Mouse (Mus musculus) CH12.LX (cell line): ENCODE data around the gene St8sia6. TPM values are rescaled to one million over a fixed set of nuclear protein-coding genes. Genes with fewer than 3 reads are reported as not detected.

Experiments
- DNase-seq: peaks from one replicate; pipeline ENCODE4 v3.0.0-alpha.2; 2013; ENCODE audit errors: extremely low read depth
- H3K27ac ChIP-seq: 2 replicates; pipeline ENCODE4 v1.5.1; 2012; ENCODE audit warnings: low read depth, mild to moderate bottlenecking, control low read depth, moderate library complexity; ENCODE audit not compliant: insufficient read depth
- H3K27me3 ChIP-seq: replicated peaks from 2 replicates; pipeline ENCODE3; 2012; ENCODE audit warnings: inconsistent platforms
- H3K36me3 ChIP-seq, 2 experiments: replicated peaks in 1 of 2; 2 replicates each; pipeline versions ENCODE3 to v1.6.1; 2012; ENCODE audit warnings: inconsistent platforms in 1 of 2, low read length in 1 of 2, mild to moderate bottlenecking in 1 of 2, mixed read lengths in 1 of 2, moderate library complexity in 1 of 2; ENCODE audit not compliant: control insufficient read depth in 1 of 2, insufficient read depth in 1 of 2
- H3K4me1 ChIP-seq, 2 experiments: 2 replicates each; pipeline ENCODE4 v1.6.1; 2012; ENCODE audit warnings: inconsistent platforms in 1 of 2, moderate library complexity in 1 of 2; ENCODE audit not compliant: insufficient read depth in 2 of 2, control insufficient read depth in 1 of 2
- H3K4me2 ChIP-seq: 2 replicates; pipeline ENCODE4 v1.6.1; 2012; ENCODE audit warnings: low read depth, mild to moderate bottlenecking, control low read depth; ENCODE audit not compliant: poor library complexity, insufficient read depth, severe bottlenecking
- H3K4me3 ChIP-seq, 3 experiments: fragments of 150-350 bp in 1 of 3; sonication (generic) in 1 of 3; replicated peaks in 1 of 3; 2 replicates each; pipeline versions ENCODE3 to v1.5.1; 2011 to 2012; ENCODE audit warnings: low read depth in 2 of 3, low read length in 2 of 3, mild to moderate bottlenecking in 2 of 3, moderate library complexity in 2 of 3, control low read depth in 1 of 3, improper control_type of control experiment in 1 of 3, inconsistent platforms in 1 of 3, mixed read lengths in 1 of 3; ENCODE audit not compliant: poor library complexity in 1 of 3
- H3K79me2 ChIP-seq: replicated peaks from 2 replicates; pipeline ENCODE4 v1.6.1; 2012; ENCODE audit warnings: mild to moderate bottlenecking, moderate library complexity; ENCODE audit not compliant: control insufficient read depth, poor library complexity, insufficient read depth, severe bottlenecking; ENCODE audit errors: extremely low read depth
- H3K9ac ChIP-seq: 2 replicates; pipeline ENCODE4 v1.6.1; 2012; ENCODE audit warnings: low read depth, mild to moderate bottlenecking, control low read depth, moderate library complexity; ENCODE audit not compliant: insufficient read depth
- H3K9me3 ChIP-seq: replicated peaks from 2 replicates; pipeline ENCODE3; 2012; ENCODE audit warnings: low read length, inconsistent platforms, mixed read lengths
- BHLHE40 ChIP-seq: IDR thresholded peaks from 2 replicates; pipeline ENCODE4 v1.6.1; 2011; ENCODE audit warnings: mild to moderate bottlenecking, low read depth, low read length, improper control_type of control experiment
- CTCF ChIP-seq, 2 experiments: IDR thresholded peaks in 1 of 2; conservative IDR thresholded peaks in 1 of 2; 2 replicates each; pipeline ENCODE4 v1.5.1; 2011 to 2012; ENCODE audit warnings: low read depth in 2 of 2, low read length in 2 of 2, improper control_type of control experiment in 1 of 2, inconsistent platforms in 1 of 2, mild to moderate bottlenecking in 1 of 2, moderate library complexity in 1 of 2
- EP300 ChIP-seq: IDR thresholded peaks from 2 replicates; pipeline ENCODE4 v1.6.1; 2011; ENCODE audit warnings: low read length, improper control_type of control experiment
- GABPA ChIP-seq: IDR thresholded peaks from 2 replicates; pipeline ENCODE4 v1.6.1; 2012; ENCODE audit warnings: low read depth, low read length, improper control_type of control experiment, inconsistent platforms; ENCODE audit not compliant: insufficient replicate concordance
- JUN ChIP-seq: IDR thresholded peaks from 2 replicates; pipeline ENCODE4 v1.6.1; 2011; ENCODE audit warnings: low read depth, mild to moderate bottlenecking, low read length, improper control_type of control experiment, moderate library complexity; ENCODE audit not compliant: insufficient read depth
- MAZ ChIP-seq: IDR thresholded peaks from 2 replicates; pipeline ENCODE4 v1.6.1; 2012; ENCODE audit warnings: low read depth, mild to moderate bottlenecking, inconsistent platforms, low read length, improper control_type of control experiment, moderate library complexity
- PAX5 ChIP-seq: IDR thresholded peaks from 2 replicates; pipeline ENCODE4 v1.6.1; 2012; ENCODE audit warnings: low read length, inconsistent platforms, mixed read lengths
- RAD21 ChIP-seq: IDR thresholded peaks from 2 replicates; pipeline ENCODE4 v1.6.1; 2011; ENCODE audit warnings: low read depth, mild to moderate bottlenecking, low read length, improper control_type of control experiment, moderate library complexity
- RCOR1 ChIP-seq: conservative IDR thresholded peaks from 2 replicates; pipeline ENCODE4 v1.6.1; 2012; ENCODE audit warnings: low read depth, mild to moderate bottlenecking, inconsistent platforms, low read length, improper control_type of control experiment
- SMC3 ChIP-seq: IDR thresholded peaks from 2 replicates; pipeline ENCODE4 v1.6.1; 2011; ENCODE audit warnings: low read depth, low read length, improper control_type of control experiment
- TBP ChIP-seq: conservative IDR thresholded peaks from 2 replicates; pipeline ENCODE4 v1.6.1; 2011; ENCODE audit warnings: low read depth, low read length, improper control_type of control experiment
- ZNF384 ChIP-seq: IDR thresholded peaks from 2 replicates; pipeline ENCODE4 v1.6.1; 2012; ENCODE audit warnings: low read depth, low read length, improper control_type of control experiment, inconsistent platforms
- dilution Hi-C: fragments of 300-500 bp; cut with MboI; formaldehyde crosslinking; loops from 2 replicates; pipeline ENCODE4 v1.14.3; 2020; ENCODE audit warnings: low sequenced_read_pairs; ENCODE audit not compliant: extremely low pct_unique_long_range_greater_than_20kb, extremely low pct_ligation_motif_present
- in situ Hi-C: fragments of 300-500 bp; cut with MboI; formaldehyde crosslinking; loops from 3 replicates; pipeline ENCODE4 v1.14.3; 2019; ENCODE audit warnings: low sequenced_read_pairs, low pct_ligation_motif_present, low pct_unique_long_range_greater_than_20kb, mixed read lengths
- polyA plus RNA-seq: library from polyadenylated mRNA; unstranded; fragments of >175 nt; gene quantifications from 2 replicates; pipeline ENCODE4 v1.2.1, GENCODE M21; 2012; ENCODE audit warnings: low read depth; ENCODE audit not compliant: insufficient read length
- total RNA-seq, 2 experiments: library from RNA; depleted of rRNA; stranded (reverse); fragments of 300-350 nt in 1 of 2; fragments of >200 nt in 1 of 2; gene quantifications; 2 replicates each; pipeline ENCODE4 v1.2.3; 2012 to 2014

The St8sia6 gene
- total and polyA plus RNA-seq, 3 experiments = 27.4 to 51.0 (median 43.7) TPM

GRCm38 (mm10) chr2:13792256-13793005 is 1.4 kb downstream of the St8sia6 start:
- in situ Hi-C loops (loop anchor here (10.0 to 25.0 kb wide), 2 partner anchors 62 to 505 kb away; no protein-coding TSS in a partner anchor), dilution Hi-C loops (no loop called here)
- no peak for DNase-seq
- Histone ChIP-seq H3K4me1 (peaks cover 4 to 32% of the 10 kb centered on the region in 2 experiments), H3K4me3 (peak overlapping the region; percentile 52 to 94 (median 80)), H3K27ac (peak overlapping the region; percentile 87), H3K79me2 (peaks cover 15% of the 10 kb centered on the region), H3K4me2 (peak overlapping the region; percentile 31), H3K9me3 (no peaks in the 10 kb centered on the region), H3K27me3 (no peaks in the 10 kb centered on the region), H3K9ac (peak overlapping the region; percentile 76), H3K36me3 (no peaks in the 10 kb centered on the region)
- TF ChIP-seq GABPA = no peak
- TF ChIP-seq RCOR1 = peak; percentile 45; the same call in 1 of the 2 replicates
- TF ChIP-seq EP300 = peak; percentile 31; the same call in 1 of the 2 replicates

GRCm38 (mm10) chr2:13791598-13791997 is 2.3 kb downstream of the St8sia6 start:
- TF ChIP-seq BHLHE40 (peak; percentile 63), TBP (no peak; the same call in 1 of the 2 replicates)
- Histone ChIP-seq H3K79me2 (peaks cover 15% of the 10 kb centered on the region), H3K27me3 (no peaks in the 10 kb centered on the region), H3K27ac (peak overlapping the region; percentile 76; the same call in 1 of the 2 replicates), H3K9ac (peak overlapping the region; percentile 76), H3K9me3 (no peaks in the 10 kb centered on the region), H3K4me1 (peaks cover 4 to 36% of the 10 kb centered on the region in 2 experiments), H3K4me2 (peak overlapping the region; percentile 95), H3K36me3 (no peaks in the 10 kb centered on the region), H3K4me3 (peak overlapping the region; percentile 52 to 80 (median 62))
- in situ Hi-C loops = loop anchor here (10.0 to 25.0 kb wide), 2 partner anchors 63 to 504 kb away; no protein-coding TSS in a partner anchor
- dilution Hi-C loops = no loop called here
- no peak for DNase-seq

GRCm38 (mm10) chr2:13789365-13789764 is 4.5 kb downstream of the St8sia6 start:
- Histone ChIP-seq H3K27me3 (no peaks in the 10 kb centered on the region), H3K79me2 (peaks cover 22% of the 10 kb centered on the region), H3K4me1 (peaks cover 9 to 43% of the 10 kb centered on the region in 2 experiments), H3K4me3 (no peak overlapping the region), H3K36me3 (peaks cover 0 to 3% of the 10 kb centered on the region in 2 experiments), H3K4me2 (peak overlapping the region; percentile 73), H3K27ac (peak overlapping the region; percentile 89), H3K9me3 (no peaks in the 10 kb centered on the region), H3K9ac (peak overlapping the region; percentile 61; the same call in 1 of the 2 replicates)
- dilution Hi-C loops = no loop called here
- in situ Hi-C loops = loop anchor here (25.0 kb wide), 1 partner anchor 502 kb away; no protein-coding TSS in a partner anchor
- DNase-seq = no peak
- TF ChIP-seq SMC3 (0 out of 2 replicates have a peak, but pooled peaks have one; percentile 9), MAZ (0 out of 2 replicates have a peak, but pooled peaks have one; percentile 1), RAD21 (peak; percentile 23), JUN (no peak), CTCF (conservative IDR thresholded peaks at IDR 0.05 in 1 of 2, IDR thresholded peaks at IDR 0.05 in 1 of 2; ENCODE audit: low read depth in 2 of 2, low read length in 2 of 2) (peak; percentile 20 to 52; a peak in 2 of 4 replicates), PAX5 (no peak), ZNF384 (peak; percentile 90)
